Mouse (Mus musculus) kidney, adult 2 months (tissue): ENCODE data around the gene Creld1.

Experiments
- CTCF ChIP-seq: fragments of 200-500 bp; conservative IDR thresholded peaks from 2 replicates; pipeline ENCODE4 v1.5.1; 2011; ENCODE audit warnings: low read depth, mild to moderate bottlenecking, control low read depth, low read length, moderate library complexity, mixed read lengths; ENCODE audit not compliant: insufficient read depth, insufficient read length
- POLR2A ChIP-seq: fragments of 200-500 bp; IDR thresholded peaks from one replicate; pipeline ENCODE4 v1.6.1; 2011; ENCODE audit warnings: low read depth, low read length, control low read depth

DNA sequence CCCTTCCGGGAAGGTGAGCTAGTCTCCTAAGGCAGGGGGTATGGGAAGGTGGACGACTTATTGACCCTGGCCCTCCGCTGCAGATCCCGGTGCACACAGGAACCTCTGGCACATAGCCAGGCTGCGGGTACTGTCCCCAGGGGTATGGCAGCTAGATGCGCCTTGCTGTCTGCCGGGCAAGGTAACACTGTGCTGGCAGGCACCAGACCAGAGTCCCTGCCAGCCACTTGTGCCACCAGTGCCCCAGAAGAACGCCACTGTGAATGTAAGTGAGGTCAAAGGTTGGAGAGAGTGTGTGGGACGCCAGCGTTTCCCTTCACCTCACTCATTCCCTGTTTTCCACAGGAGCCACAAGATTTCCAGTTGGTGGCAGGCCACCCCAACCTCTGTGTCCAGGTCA is 4.2 kb upstream of the Creld1 start:
- TF ChIP-seq CTCF (no peak), POLR2A (no peak)
